Mouse (Mus musculus) c-Kit-positive CD71-negative TER-119-negative erythroid progenitor cells, embryonic 14.5 days (primary cell): ENCODE measurements around the gene Cuta.
A peak's percentile ranks its signal among the peaks of the same experiment; 100 is the strongest.

Source experiments
- DNase-seq: peaks from one replicate; pipeline ENCODE4 v3.0.0-alpha.2; 2013; ENCODE audit warnings: low read depth

The Cuta gene

GRCm38 (mm10) chr17:26886047-26886749, 53.2 kb downstream of the Cuta start:
- peak; percentile 68 for DNase-seq

- peak; percentile 79 for DNase-seq
Measured at GRCm38 (mm10) chr17:26884995-26885926, 54.1 kb downstream of the Cuta start.
